Mouse (Mus musculus): ENCODE measurements at regions not wholly inside any gene's neighbourhood (a gene's known extent, or its start where the extent isn't known, plus 50 kb on each side); places are given as distances from the start of the nearest gene placed in this dataset.

DNA sequence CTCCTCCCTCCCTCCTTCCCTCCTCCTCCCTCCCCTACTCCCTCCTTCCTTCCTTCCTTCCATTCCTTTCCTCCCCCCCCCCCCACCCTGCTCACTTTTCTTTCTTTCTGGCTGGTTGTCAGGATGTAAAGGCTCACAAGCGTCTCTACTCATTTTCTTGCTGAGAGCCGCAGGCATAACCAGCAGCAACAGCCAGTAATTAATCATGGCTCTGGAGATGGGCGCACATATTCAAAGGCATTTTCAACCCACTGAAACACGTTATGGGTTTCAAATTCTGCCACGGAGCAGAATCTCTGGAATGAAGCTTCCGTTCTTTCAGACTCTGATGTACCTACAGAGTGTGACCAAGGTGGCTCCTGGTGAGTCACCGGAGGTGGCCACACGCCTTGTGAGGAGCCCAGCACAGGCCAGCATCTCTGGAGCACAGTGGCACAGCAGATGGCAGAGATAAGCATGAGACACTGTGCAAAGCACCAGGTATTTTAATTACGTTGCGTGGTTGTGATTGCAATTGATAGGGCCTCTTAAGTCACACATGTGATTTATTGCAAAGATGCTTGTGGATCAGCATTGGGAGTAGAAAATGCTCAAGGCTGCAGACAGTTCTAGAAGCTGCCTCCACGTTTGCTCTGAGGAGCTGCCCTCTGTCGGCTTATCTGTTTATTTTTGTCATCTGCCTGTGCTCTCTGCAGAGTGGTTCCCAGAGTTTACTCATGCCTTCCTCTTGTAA, 236.0 kb downstream of the Mtx2 start:
- TF ChIP-seq CTCF (IDR thresholded peaks at IDR 0.05; ENCODE audit: extremely low read depth, insufficient read depth, low read length) (no peak), POLR2A (IDR thresholded peaks at IDR 0.05; ENCODE audit: extremely low read depth, insufficient read depth, low read length) (no peak)
